Mouse (Mus musculus) testis, adult 2 months (tissue): ENCODE measurements around the gene Pycr1.

Experiments
- CTCF ChIP-seq: fragments of 200-500 bp; IDR thresholded peaks from 2 replicates; pipeline ENCODE4 v1.5.1; 2012; ENCODE audit warnings: low read depth, mild to moderate bottlenecking, inconsistent platforms, low read length, moderate library complexity; ENCODE audit not compliant: control insufficient read depth, insufficient read depth, insufficient replicate concordance
- POLR2A ChIP-seq: fragments of 200-500 bp; IDR thresholded peaks from 2 replicates; pipeline ENCODE4 v1.6.1; 2012; ENCODE audit warnings: low read depth, mild to moderate bottlenecking, inconsistent platforms, low read length, moderate library complexity; ENCODE audit not compliant: control insufficient read depth

- TF ChIP-seq POLR2A (no peak), CTCF (no peak)
These were observed 4.5 kb upstream of the Pycr1 start, which contains the start of gene Myadml2 for GRCm38 (mm10) chr11:120648001-120648476.
